Mouse (Mus musculus) heart, adult 9 months (tissue): Measurements from ENCODE around the gene Slc7a1.
A peak's percentile ranks its signal among the peaks of the same experiment; 100 is the strongest.
"Not testable (repeated sequence)": the region's sequence is repeated elsewhere in the genome, so short reads cannot be mapped to it uniquely, and the experiment has no call there.

Source experiments
- DNase-seq, 2 experiments: peaks; one replicate each; pipeline ENCODE4 v3.0.0; 2022; ENCODE audit warnings: low spot score in 2 of 2

The Slc7a1 gene

GRCm38 (mm10) chr5:148328982-148329381, 70.7 kb downstream of the Slc7a1 start:
- no peak for DNase-seq

DNA sequence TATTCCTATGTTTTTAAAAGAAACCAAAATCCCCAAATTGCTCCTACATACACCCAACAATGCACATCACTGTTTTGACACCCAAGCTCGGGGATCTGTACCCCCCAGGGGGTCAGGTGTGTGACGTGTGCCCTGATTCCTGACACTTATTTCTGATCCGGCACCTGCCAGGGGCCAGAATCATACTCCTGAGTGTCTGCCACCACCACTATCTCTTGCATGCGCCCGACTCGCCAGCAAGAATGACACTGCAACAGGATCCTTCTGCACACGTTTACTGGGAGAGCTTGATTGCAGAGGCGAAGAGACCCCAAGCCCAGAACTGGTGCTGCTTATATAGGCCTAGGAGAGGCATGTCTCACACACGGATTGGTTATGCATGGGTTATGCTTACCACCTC, 73.4 kb downstream of the Slc7a1 start:
- DNase-seq, result not testable (repeated sequence)

DNA sequence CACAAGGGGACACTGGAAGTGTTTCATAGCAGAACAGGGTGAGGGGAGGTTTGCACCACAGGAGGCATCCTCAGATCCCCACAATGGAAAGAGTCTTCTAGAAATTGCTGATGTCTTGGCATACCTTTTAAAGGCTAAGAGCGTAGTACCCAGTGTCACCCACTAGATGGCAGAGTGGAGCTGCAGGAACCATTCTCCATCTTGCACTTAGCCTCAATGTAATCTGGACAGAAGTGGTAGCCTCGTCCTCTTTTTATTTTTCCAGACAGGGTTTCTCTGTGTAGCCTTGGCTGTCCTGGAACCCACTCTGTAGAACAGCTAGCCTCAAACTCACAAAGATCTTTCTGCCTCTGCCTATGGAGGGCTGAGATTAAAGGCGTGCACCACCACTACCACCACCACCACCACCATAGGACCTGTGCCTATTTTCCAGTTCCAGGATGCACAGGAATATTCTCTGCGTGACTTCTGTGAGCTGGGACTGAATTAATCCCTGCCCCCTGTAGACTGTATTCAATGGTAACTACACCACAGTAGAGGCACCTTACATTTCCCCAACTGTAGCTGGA, 74.3 kb downstream of the Slc7a1 start:
- no peak for DNase-seq

GRCm38 (mm10) chr5:148314931-148315330, 84.8 kb downstream of the Slc7a1 start:
- no peak for DNase-seq

DNA sequence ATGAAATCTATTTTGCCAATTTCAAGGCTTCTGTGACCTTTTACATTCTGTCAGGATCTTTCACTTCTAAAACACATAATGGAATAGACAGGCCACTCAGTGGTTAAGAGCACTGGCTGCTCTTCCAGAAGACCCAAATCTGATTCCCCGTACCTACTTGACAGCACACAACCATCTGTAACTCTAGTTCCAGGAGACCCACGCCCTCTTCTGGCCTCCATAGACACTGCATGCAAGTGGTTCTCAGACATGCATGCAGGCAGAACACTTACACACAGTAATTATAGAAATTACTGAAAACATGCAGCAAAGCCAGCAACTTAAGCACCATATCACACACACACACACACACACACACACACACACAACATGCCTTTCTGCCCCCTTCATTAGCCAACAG, 87.3 kb downstream of the Slc7a1 start:
- DNase-seq, result no peak

- DNase-seq, result peak; percentile 7 to 11
Measured at GRCm38 (mm10) chr5:148310790-148311189, 88.9 kb downstream of the Slc7a1 start.

- DNase-seq, result no peak
Measured at GRCm38 (mm10) chr5:148304112-148304511, 95.6 kb downstream of the Slc7a1 start.

GRCm38 (mm10) chr5:148302968-148303367, 96.7 kb downstream of the Slc7a1 start:
- DNase-seq, result no peak

DNA sequence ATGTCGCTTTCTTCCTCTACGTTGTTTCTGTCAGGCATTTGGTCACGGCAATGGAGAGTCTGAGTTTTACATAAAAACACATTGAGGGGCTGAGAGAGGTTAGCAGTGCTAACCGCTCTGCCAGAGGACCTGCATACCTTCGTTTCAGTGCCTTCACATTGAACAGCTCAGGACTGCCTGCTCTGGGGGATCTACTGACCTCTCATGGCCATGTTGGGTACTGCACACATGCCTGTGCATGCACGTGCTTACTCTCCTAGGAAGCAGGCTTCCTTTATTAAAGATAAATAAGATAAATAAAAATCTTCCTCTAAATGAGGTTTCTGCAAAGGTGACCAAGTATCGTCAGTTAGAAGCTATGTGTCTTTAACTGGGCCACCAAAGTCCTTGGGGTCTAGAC, 106.4 kb downstream of the Slc7a1 start:
- no peak for DNase-seq

DNA sequence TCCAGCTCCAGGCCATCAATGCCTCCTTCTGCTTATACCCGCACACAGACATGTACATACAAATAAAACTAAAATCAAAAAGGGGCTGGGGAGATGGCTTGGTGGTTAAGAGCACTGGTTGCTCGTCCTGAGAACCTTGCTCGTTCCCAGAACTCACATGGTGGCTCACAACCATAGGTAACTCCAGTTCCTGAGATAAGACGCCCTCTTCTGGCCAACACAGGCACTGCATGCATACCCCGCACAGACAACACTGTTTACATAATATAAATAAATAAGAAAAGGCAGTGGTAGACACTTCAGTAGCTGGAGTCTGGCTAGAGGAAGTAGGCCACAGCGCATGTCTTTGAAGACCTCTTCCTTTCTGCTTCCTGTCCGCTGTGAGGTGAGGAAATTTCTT, 106.8 kb downstream of the Slc7a1 start:
- DNase-seq, result no peak

GRCm38 (mm10) chr5:148289951-148290350, 109.8 kb downstream of the Slc7a1 start:
- no peak for DNase-seq

DNA sequence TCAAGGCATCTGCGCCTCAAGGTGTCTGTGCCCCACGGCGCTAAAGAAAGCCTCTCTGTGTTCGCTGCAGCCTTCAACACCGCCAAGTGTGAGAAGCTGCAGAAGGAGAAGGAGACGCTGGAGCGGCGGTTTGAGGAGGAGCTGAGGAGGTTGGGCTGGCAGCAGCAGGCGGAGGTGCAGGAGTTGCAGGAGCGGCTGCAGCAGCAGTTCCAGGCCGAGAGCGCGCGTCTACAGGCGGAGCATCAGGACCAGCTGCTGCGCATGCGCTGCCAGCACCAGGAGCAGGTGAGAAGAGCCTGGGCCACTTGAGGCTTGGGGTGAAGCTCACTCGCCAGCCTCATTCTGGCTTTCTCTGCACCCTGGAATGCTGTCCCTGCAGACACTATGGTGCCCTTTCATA, 110.9 kb downstream of the Slc7a1 start:
- DNase-seq, result no peak

- DNase-seq, result no peak
Measured at GRCm38 (mm10) chr5:148287529-148287928, 112.2 kb downstream of the Slc7a1 start.

- peak in 1 of 2 experiments; percentile 22 for DNase-seq
Measured at GRCm38 (mm10) chr5:148283584-148283983, 116.1 kb downstream of the Slc7a1 start.

GRCm38 (mm10) chr5:148283177-148283576, 116.5 kb downstream of the Slc7a1 start:
- DNase-seq, result no peak

- no peak for DNase-seq
Measured at GRCm38 (mm10) chr5:148282631-148283030, 117.1 kb downstream of the Slc7a1 start.

GRCm38 (mm10) chr5:148282093-148282492, 117.6 kb downstream of the Slc7a1 start:
- DNase-seq, result no peak

GRCm38 (mm10) chr5:148280321-148280720, 119.4 kb downstream of the Slc7a1 start:
- peak; percentile 12 to 32 for DNase-seq

- DNase-seq, result no peak
Measured at GRCm38 (mm10) chr5:148278233-148278632, 121.5 kb downstream of the Slc7a1 start.
